Mouse (Mus musculus): ENCODE results near the gene Rev1.

DNA sequence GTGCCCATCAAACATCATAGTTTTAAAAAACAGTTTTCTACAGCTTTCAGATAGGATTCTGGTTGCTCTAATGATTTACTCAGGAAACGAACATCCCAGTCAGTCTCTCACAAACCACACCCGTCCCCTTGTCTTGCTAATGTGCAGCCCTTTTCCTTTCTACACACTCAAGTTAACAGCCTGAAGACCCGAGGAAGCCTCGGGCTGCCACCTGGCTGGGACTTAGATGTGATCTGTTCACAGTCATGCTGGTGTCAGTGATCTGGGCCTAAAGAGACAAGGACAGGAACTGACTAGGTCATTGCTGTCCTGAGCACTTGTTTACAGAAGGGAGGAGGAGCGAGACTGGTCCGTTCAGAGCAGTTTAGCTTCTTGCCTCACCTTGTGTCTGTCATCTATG, 71.2 kb downstream of the Rev1 start:
- TF ChIP-seq USF1 (IDR thresholded peaks at IDR 0.05; ENCODE audit: low read depth, low read length) (no peak), HCFC1 (IDR thresholded peaks at IDR 0.05; ENCODE audit: low read depth, low read length) (no peak), POLR2A (IDR thresholded peaks at IDR 0.05; ENCODE audit: control insufficient read depth in 1 of 2, insufficient read depth in 1 of 2, low read depth in 1 of 2, low read length in 2 of 2, poor library complexity in 1 of 2) (no peak), E2F4 (IDR thresholded peaks at IDR 0.05; ENCODE audit: borderline replicate concordance, low read depth, low read length) (no peak), CTCF (IDR thresholded peaks at IDR 0.05 in 2 of 3, conservative IDR thresholded peaks at IDR 0.05 in 1 of 3; ENCODE audit: control insufficient read depth in 1 of 3, insufficient read depth in 1 of 3, low read depth in 2 of 3, low read length in 3 of 3, poor library complexity in 1 of 3, severe bottlenecking in 1 of 3) (no peak), CHD2 (IDR thresholded peaks at IDR 0.05; ENCODE audit: low read length) (no peak), ZNF384 (IDR thresholded peaks at IDR 0.05; ENCODE audit: low read depth, low read length) (no peak), EP300 (IDR thresholded peaks at IDR 0.05; ENCODE audit: low read depth in 1 of 2, low read length in 2 of 2) (no peak), TCF12 (IDR thresholded peaks at IDR 0.05; ENCODE audit: low read depth, low read length) (no peak), RCOR1 (IDR thresholded peaks at IDR 0.05; ENCODE audit: low read depth, low read length) (no peak), ZKSCAN1 (IDR thresholded peaks at IDR 0.05; ENCODE audit: low read depth, low read length) (no peak), MAZ (IDR thresholded peaks at IDR 0.05; ENCODE audit: low read depth, low read length) (no peak), ZMIZ1 (IDR thresholded peaks at IDR 0.05; ENCODE audit: low read depth, low read length) (no peak)
